Mouse (Mus musculus) E14TG2a.4 (cell line): Measurements from ENCODE around the gene Atl1.

Experiments used
- CTCF ChIP-seq: conservative IDR thresholded peaks from 2 replicates; pipeline ENCODE4 v1.5.1; 2014; ENCODE audit warnings: low read length
- NANOG ChIP-seq: IDR thresholded peaks from 2 replicates; pipeline ENCODE4 v1.6.1; 2014; ENCODE audit warnings: borderline replicate concordance, low read length, mixed read lengths
- POU5F1 ChIP-seq: IDR thresholded peaks from 2 replicates; pipeline ENCODE4 v1.6.1; 2014; ENCODE audit warnings: low read length, borderline replicate concordance

DNA sequence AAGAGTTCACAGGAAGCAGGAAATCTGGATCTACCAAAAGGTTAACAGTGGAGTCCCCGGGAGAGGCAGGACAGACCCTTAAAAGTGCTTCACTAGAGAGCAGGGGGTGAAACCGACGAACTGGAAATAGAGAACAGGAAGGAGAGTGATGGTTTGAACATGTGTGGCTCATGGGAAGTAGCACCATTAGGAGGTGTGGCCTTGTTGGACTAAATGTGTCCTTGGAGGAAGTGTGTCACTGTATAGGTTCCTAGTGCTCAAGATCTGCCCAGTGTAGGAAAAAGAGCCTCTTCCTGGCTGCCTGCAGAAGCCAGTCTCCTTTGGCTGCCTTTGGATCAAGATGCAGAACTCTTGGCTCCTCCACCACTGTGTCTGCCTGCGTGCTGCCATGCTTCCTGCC lies 112.7 kb downstream of the Atl1 start:
- no peak for TF ChIP-seq CTCF
- no peak for TF ChIP-seq NANOG
- no peak for TF ChIP-seq POU5F1
